Mouse (Mus musculus): ENCODE measurements around the gene Zbtb16. TPM values are rescaled to one million over a fixed set of nuclear protein-coding genes. Genes with fewer than 3 reads are reported as not detected.

Gene Zbtb16
- polyA plus RNA-seq, 1 experiment from 2014 or later = 0.28 TPM

- no peak overlapping the region for H3K9ac ChIP-seq (ENCODE audit: low read depth, low read length)
- 95% methylated on average over 6 of the region's 6 CpGs for WGBS
- no peaks in the 10 kb centered on the region for H3K27me3 ChIP-seq (ENCODE audit: insufficient read depth, low read length)
Measured at GRCm38 (mm10) chr9:48771504-48771903, 64.5 kb downstream of the Zbtb16 start.

GRCm38 (mm10) chr9:48768965-48769364 is 67.1 kb downstream of the Zbtb16 start:
- Histone ChIP-seq H3K9ac (ENCODE audit: low read depth, low read length) (no peak overlapping the region), H3K9me3 (replicated peaks; ENCODE audit: low read length) (no peaks in the 10 kb centered on the region), H3K4me3 (replicated peaks; ENCODE audit: low read depth, low read length) (no peak overlapping the region), H3K36me3 (ENCODE audit: insufficient read depth, low read length) (no peaks in the 10 kb centered on the region), H3K27ac (no peak overlapping the region), H3K4me2 (ENCODE audit: low read length) (no peak overlapping the region), H3K4me1 (replicated peaks; ENCODE audit: insufficient read depth, low read length) (no peaks in the 10 kb centered on the region), H3K27me3 (ENCODE audit: insufficient read depth, low read length) (no peaks in the 10 kb centered on the region)
- TF ChIP-seq CTCF (IDR thresholded peaks at IDR 0.05; ENCODE audit: low read depth) = no peak
- 93% methylated on average over 4 of the region's 4 CpGs for WGBS
- DNase-seq (ENCODE audit: low spot score) (no peak), ATAC-seq (replicated peaks; ENCODE audit: low FRiP score, low read depth) (no peak)

More at GRCm38 (mm10) chr9:48771504-48771903, 64.5 kb downstream of the Zbtb16 start:
- H3K4me3 ChIP-seq (replicated peaks; ENCODE audit: low read depth, low read length) = no peak overlapping the region
- no peaks in the 10 kb centered on the region for H3K4me1 ChIP-seq (replicated peaks; ENCODE audit: insufficient read depth, low read length)
- no peak for TF ChIP-seq CTCF (IDR thresholded peaks at IDR 0.05; ENCODE audit: low read depth)
- DNase-seq (ENCODE audit: low spot score) (no peak), ATAC-seq (replicated peaks; ENCODE audit: low FRiP score, low read depth) (no peak)
- no peak overlapping the region for H3K4me2 ChIP-seq (ENCODE audit: low read length)
- H3K27ac ChIP-seq = no peak overlapping the region
- no peaks in the 10 kb centered on the region for H3K9me3 ChIP-seq (replicated peaks; ENCODE audit: low read length)
- no peaks in the 10 kb centered on the region for H3K36me3 ChIP-seq (ENCODE audit: insufficient read depth, low read length)

- WGBS = 81% methylated on average over 20 of the region's 20 CpGs
- Histone ChIP-seq H3K4me2 (ENCODE audit: low read length) (no peak overlapping the region), H3K4me1 (replicated peaks; ENCODE audit: insufficient read depth, low read length) (no peaks in the 10 kb centered on the region), H3K27me3 (ENCODE audit: insufficient read depth, low read length) (no peaks in the 10 kb centered on the region), H3K9me3 (replicated peaks; ENCODE audit: low read length) (no peaks in the 10 kb centered on the region), H3K36me3 (ENCODE audit: insufficient read depth, low read length) (no peaks in the 10 kb centered on the region), H3K9ac (ENCODE audit: low read depth, low read length) (no peak overlapping the region), H3K27ac (no peak overlapping the region), H3K4me3 (replicated peaks; ENCODE audit: low read depth, low read length) (no peak overlapping the region)
- no peak for DNase-seq (ENCODE audit: low spot score)
- no peak for TF ChIP-seq CTCF (IDR thresholded peaks at IDR 0.05; ENCODE audit: low read depth)
- no peak for ATAC-seq (replicated peaks; ENCODE audit: low FRiP score, low read depth)
Measured at GRCm38 (mm10) chr9:48767666-48768432, 68.2 kb downstream of the Zbtb16 start.

DNA sequence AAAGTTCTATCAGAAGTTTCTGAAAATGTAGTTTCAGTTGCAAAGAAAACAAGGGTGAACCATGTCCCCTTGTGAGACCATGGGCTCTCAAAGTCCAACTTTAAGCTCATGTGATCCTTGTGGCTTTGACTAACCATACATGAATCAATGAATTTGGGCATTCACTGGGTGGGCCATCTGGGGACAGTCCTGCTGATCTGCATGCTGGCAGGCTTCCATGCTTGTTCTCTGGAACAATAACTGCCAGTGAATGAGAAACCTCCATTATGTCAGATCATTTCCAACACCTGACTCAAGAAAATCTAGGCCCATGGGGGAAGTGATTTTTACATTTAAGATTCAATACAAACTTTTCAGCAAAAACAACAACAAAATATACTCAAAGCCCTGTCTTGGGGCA is 70.1 kb downstream of the Zbtb16 start:
- no peak overlapping the region for H3K9ac ChIP-seq (ENCODE audit: low read depth, low read length)
- H3K9me3 ChIP-seq (replicated peaks; ENCODE audit: low read length) = no peaks in the 10 kb centered on the region

GRCm38 (mm10) chr9:48764311-48764710 is 71.7 kb downstream of the Zbtb16 start:
- DNase-seq (ENCODE audit: low spot score) = no peak
- no peak overlapping the region for H3K4me3 ChIP-seq (replicated peaks; ENCODE audit: low read depth, low read length)
- 62% methylated on average over 5 of the region's 5 CpGs for WGBS
- H3K27me3 ChIP-seq (ENCODE audit: insufficient read depth, low read length) = no peaks in the 10 kb centered on the region
- ATAC-seq (replicated peaks; ENCODE audit: low FRiP score, low read depth) = no peak
- no peaks in the 10 kb centered on the region for H3K9me3 ChIP-seq (replicated peaks; ENCODE audit: low read length)
- no peak overlapping the region for H3K27ac ChIP-seq
- no peak overlapping the region for H3K4me2 ChIP-seq (ENCODE audit: low read length)
- H3K36me3 ChIP-seq (ENCODE audit: insufficient read depth, low read length) = no peaks in the 10 kb centered on the region
- H3K9ac ChIP-seq (ENCODE audit: low read depth, low read length) = no peak overlapping the region
- peaks cover 11% of the 10 kb centered on the region; the same call in 1 of the 2 replicates for H3K4me1 ChIP-seq (replicated peaks; ENCODE audit: insufficient read depth, low read length)
- no peak for TF ChIP-seq CTCF (IDR thresholded peaks at IDR 0.05; ENCODE audit: low read depth)

More for the DNA sequence above, 70.1 kb downstream of the Zbtb16 start:
- Histone ChIP-seq H3K27ac (no peak overlapping the region), H3K4me2 (ENCODE audit: low read length) (no peak overlapping the region), H3K36me3 (ENCODE audit: insufficient read depth, low read length) (no peaks in the 10 kb centered on the region), H3K27me3 (ENCODE audit: insufficient read depth, low read length) (no peaks in the 10 kb centered on the region), H3K4me1 (replicated peaks; ENCODE audit: insufficient read depth, low read length) (no peaks in the 10 kb centered on the region), H3K4me3 (replicated peaks; ENCODE audit: low read depth, low read length) (no peak overlapping the region)
- DNase-seq (ENCODE audit: low spot score) (no peak), ATAC-seq (replicated peaks; ENCODE audit: low FRiP score, low read depth) (no peak)
- TF ChIP-seq CTCF (IDR thresholded peaks at IDR 0.05; ENCODE audit: low read depth) = no peak

DNA sequence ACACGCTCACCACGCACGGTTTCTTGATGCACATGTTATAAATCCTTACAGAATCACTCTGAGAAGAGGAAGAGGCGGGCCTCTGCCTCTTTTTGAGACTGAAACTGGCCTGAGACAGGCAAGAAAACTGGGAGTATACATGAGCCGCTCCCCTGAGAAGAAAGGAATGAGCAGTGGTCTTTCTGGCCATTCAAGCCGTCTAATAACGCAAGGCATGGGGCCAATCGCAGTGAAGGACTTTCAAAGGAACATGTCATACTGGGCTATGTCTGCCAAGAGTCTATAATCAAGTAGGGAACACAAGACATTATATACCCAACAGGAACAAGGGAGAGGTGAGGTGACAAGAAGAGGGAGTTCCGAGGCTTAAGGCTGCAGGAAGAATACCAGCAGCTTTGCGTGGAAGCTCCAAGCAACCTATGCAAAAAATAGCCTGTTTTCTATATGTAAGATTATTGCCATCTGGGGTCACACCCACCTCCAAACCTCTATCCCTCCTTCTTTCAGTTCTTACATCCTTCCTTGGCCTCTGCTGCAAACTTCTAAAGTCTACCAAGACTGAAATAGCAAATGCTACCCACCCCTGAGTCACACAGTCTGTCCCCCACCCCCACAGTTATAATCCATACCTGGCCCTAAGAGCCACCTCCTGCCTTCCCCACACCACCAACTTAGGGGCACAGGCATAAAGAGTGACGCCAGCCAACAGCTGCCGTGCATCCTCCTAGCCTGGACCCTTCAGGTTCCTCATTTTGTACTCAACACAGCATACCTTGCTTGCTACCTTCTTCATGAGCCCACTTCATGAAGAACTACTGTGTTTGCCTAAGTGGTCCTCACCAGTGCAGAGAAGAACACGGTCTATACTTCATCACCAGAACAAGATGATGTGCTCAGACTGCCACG is 74.0 kb downstream of the Zbtb16 start:
- no peak overlapping the region for H3K4me2 ChIP-seq (ENCODE audit: low read length)
- peaks cover 11% of the 10 kb centered on the region; the same call in 1 of the 2 replicates for H3K4me1 ChIP-seq (replicated peaks; ENCODE audit: insufficient read depth, low read length)
- WGBS = 83% methylated on average over 14 of the region's 14 CpGs
- no peak for TF ChIP-seq CTCF (IDR thresholded peaks at IDR 0.05; ENCODE audit: low read depth)
- H3K9ac ChIP-seq (ENCODE audit: low read depth, low read length) = no peak overlapping the region
- no peak overlapping the region for H3K27ac ChIP-seq
- DNase-seq (ENCODE audit: low spot score) (no peak), ATAC-seq (replicated peaks; ENCODE audit: low FRiP score, low read depth) (no peak)
- no peaks in the 10 kb centered on the region for H3K36me3 ChIP-seq (ENCODE audit: insufficient read depth, low read length)
- no peaks in the 10 kb centered on the region for H3K27me3 ChIP-seq (ENCODE audit: insufficient read depth, low read length)
- H3K9me3 ChIP-seq (replicated peaks; ENCODE audit: low read length) = no peaks in the 10 kb centered on the region
- no peak overlapping the region for H3K4me3 ChIP-seq (replicated peaks; ENCODE audit: low read depth, low read length)

Measured in kidney, postnatal 0 days (tissue).